Mouse (Mus musculus) embryonic facial prominence, embryonic 14.5 days (tissue): ENCODE data around the gene Rbm25. TPM values are rescaled to one million over a fixed set of nuclear protein-coding genes. Genes with fewer than 3 reads are reported as not detected.

ENCODE experiments used
- ATAC-seq: fragments of 200-750 bp; cut with Nextera tagmentation; 2 replicates; pipeline ENCODE4 v1.8.0; 2017; ENCODE audit warnings: low read depth, moderate number of reproducible peaks, moderate TSS enrichment
- DNase-seq: peaks from one replicate; pipeline ENCODE4 v3.0.0-alpha.2; 2015; ENCODE audit warnings: low spot score
- H3K27ac ChIP-seq: fragments of 300-500 bp; sonication (generic); replicated peaks from 2 replicates; pipeline ENCODE4 v1.5.1; 2014; ENCODE audit warnings: low read depth, mild to moderate bottlenecking, low read length, moderate library complexity
- H3K27me3 ChIP-seq: fragments of 300-500 bp; sonication (generic); replicated peaks from 2 replicates; pipeline ENCODE4 v1.6.1; 2014; ENCODE audit warnings: low read length; ENCODE audit not compliant: control insufficient read depth, insufficient read depth
- H3K36me3 ChIP-seq: fragments of 300-500 bp; sonication (generic); 2 replicates; pipeline ENCODE4 v1.6.1; 2014; ENCODE audit warnings: low read length, mixed read lengths; ENCODE audit not compliant: control insufficient read depth, insufficient read depth
- H3K4me1 ChIP-seq: fragments of 300-500 bp; sonication (generic); 2 replicates; pipeline ENCODE4 v1.6.1; 2014; ENCODE audit warnings: antibody characterized with exemption, low read length; ENCODE audit not compliant: control insufficient read depth, insufficient read depth
- H3K4me2 ChIP-seq: fragments of 300-500 bp; sonication (generic); 2 replicates; pipeline ENCODE4 v1.6.1; 2014; ENCODE audit warnings: low read depth, mild to moderate bottlenecking, low read length, moderate library complexity, mixed read lengths
- H3K4me3 ChIP-seq: fragments of 300-500 bp; sonication (generic); 2 replicates; pipeline ENCODE4 v1.5.1; 2014; ENCODE audit warnings: low read depth, mild to moderate bottlenecking, low read length
- H3K9ac ChIP-seq: fragments of 300-500 bp; sonication (generic); 2 replicates; pipeline ENCODE4 v1.6.1; 2014; ENCODE audit warnings: low read depth, mild to moderate bottlenecking, low read length, moderate library complexity, mixed read lengths
- H3K9me3 ChIP-seq: fragments of 300-500 bp; sonication (generic); 2 replicates; pipeline ENCODE4 v1.6.1; 2016; ENCODE audit warnings: low read length; ENCODE audit not compliant: control insufficient read depth
- WGBS: fragments of 180-500 bp; shearing (Covaris S2); extraction: QIAGEN DNeasy Blood & Tissue Kit; methylation state at CpG from one replicate; pipeline ENCODE4 v1.1.7; 2014; 5-methylcytosine and 5-hydroxymethylcytosine counted together
- polyA plus RNA-seq: library from polyadenylated mRNA; unstranded; fragments of >200 nt; fragmentation: Nextera tagmentation; extraction: Ambion mirVana; gene quantifications from 2 replicates; pipeline ENCODE4 v1.2.1, GENCODE M21; 2014

The Rbm25 gene
- polyA plus RNA-seq, 1 experiment from 2014 or later = 181 TPM

GRCm38 (mm10) chr12:83631743-83632679, 975 bp downstream of the Rbm25 start:
- DNase-seq (peak; percentile 99), ATAC-seq (peak; percentile 100)
- Histone ChIP-seq H3K27ac (peak overlapping the region; percentile 94), H3K9me3 (no peaks in the 10 kb centered on the region), H3K4me2 (peak overlapping the region; percentile 79), H3K4me1 (peaks cover 7% of the 10 kb centered on the region; the same call in 1 of the 2 replicates), H3K9ac (peak overlapping the region; percentile 98), H3K27me3 (no peaks in the 10 kb centered on the region), H3K36me3 (peaks cover 20% of the 10 kb centered on the region), H3K4me3 (peak overlapping the region; percentile 99)
- WGBS = 1% methylated on average over 45 of the region's 68 CpGs

GRCm38 (mm10) chr12:83632680-83633025, 1.6 kb downstream of the Rbm25 start:
- WGBS = 0% methylated on average over 20 of the region's 20 CpGs
- DNase-seq (peak; percentile 48), ATAC-seq (peak; percentile 34)
- peak overlapping the region; percentile 79 for H3K4me2 ChIP-seq
- H3K36me3 ChIP-seq = peaks cover 27% of the 10 kb centered on the region
- H3K4me3 ChIP-seq = peak overlapping the region; percentile 99
- H3K27ac ChIP-seq = peak overlapping the region; percentile 94
- peaks cover 7% of the 10 kb centered on the region; the same call in 1 of the 2 replicates for H3K4me1 ChIP-seq
- H3K9me3 ChIP-seq = no peaks in the 10 kb centered on the region
- H3K27me3 ChIP-seq = no peaks in the 10 kb centered on the region
- H3K9ac ChIP-seq = peak overlapping the region; percentile 98

GRCm38 (mm10) chr12:83633807-83634206, 2.8 kb downstream of the Rbm25 start:
- H3K9me3 ChIP-seq = no peaks in the 10 kb centered on the region
- H3K4me3 ChIP-seq = peak overlapping the region; percentile 99
- no peak overlapping the region for H3K9ac ChIP-seq
- 34% methylated on average over 2 of the region's 2 CpGs for WGBS
- no peaks in the 10 kb centered on the region for H3K27me3 ChIP-seq
- ATAC-seq (no peak), DNase-seq (no peak)
- peak overlapping the region; percentile 79 for H3K4me2 ChIP-seq
- peaks cover 34% of the 10 kb centered on the region for H3K36me3 ChIP-seq
- H3K4me1 ChIP-seq = peaks cover 7% of the 10 kb centered on the region; the same call in 1 of the 2 replicates
- H3K27ac ChIP-seq = no peak overlapping the region

GRCm38 (mm10) chr12:83641233-83641632, 10.2 kb downstream of the Rbm25 start:
- Histone ChIP-seq H3K4me2 (no peak overlapping the region), H3K4me3 (no peak overlapping the region), H3K9ac (no peak overlapping the region), H3K27ac (no peak overlapping the region), H3K27me3 (no peaks in the 10 kb centered on the region), H3K36me3 (peaks cover 74% of the 10 kb centered on the region), H3K4me1 (no peaks in the 10 kb centered on the region), H3K9me3 (no peaks in the 10 kb centered on the region)
- DNase-seq = no peak
- ATAC-seq = no peak
- 82% methylated on average over 2 of the region's 2 CpGs for WGBS

- 82% methylated on average over 1 of the region's 1 CpGs for WGBS
- DNase-seq (no peak), ATAC-seq (no peak)
- no peaks in the 10 kb centered on the region for H3K9me3 ChIP-seq
- H3K27me3 ChIP-seq = no peaks in the 10 kb centered on the region
- peaks cover 73% of the 10 kb centered on the region for H3K36me3 ChIP-seq
- no peak overlapping the region for H3K9ac ChIP-seq
- no peaks in the 10 kb centered on the region for H3K4me1 ChIP-seq
- no peak overlapping the region for H3K27ac ChIP-seq
- no peak overlapping the region for H3K4me2 ChIP-seq
- no peak overlapping the region for H3K4me3 ChIP-seq
These were observed 12.1 kb downstream of the Rbm25 start for GRCm38 (mm10) chr12:83643116-83643515.

- Histone ChIP-seq H3K4me2 (no peak overlapping the region), H3K36me3 (peaks cover 78% of the 10 kb centered on the region), H3K9me3 (no peaks in the 10 kb centered on the region), H3K4me1 (no peaks in the 10 kb centered on the region), H3K27me3 (no peaks in the 10 kb centered on the region), H3K4me3 (no peak overlapping the region), H3K9ac (no peak overlapping the region), H3K27ac (no peak overlapping the region)
- ATAC-seq (no peak), DNase-seq (no peak)
- 92% methylated on average over 3 of the region's 3 CpGs for whole genome bisulfite sequencing
These were observed 19.3 kb downstream of the Rbm25 start for GRCm38 (mm10) chr12:83650346-83650745.

GRCm38 (mm10) chr12:83651414-83651813, 20.4 kb downstream of the Rbm25 start:
- H3K4me1 ChIP-seq = no peaks in the 10 kb centered on the region
- no peak for DNase-seq
- H3K27me3 ChIP-seq = no peaks in the 10 kb centered on the region
- H3K9ac ChIP-seq = no peak overlapping the region
- H3K9me3 ChIP-seq = no peaks in the 10 kb centered on the region
- no peak overlapping the region for H3K27ac ChIP-seq
- H3K36me3 ChIP-seq = peaks cover 81% of the 10 kb centered on the region
- H3K4me3 ChIP-seq = no peak overlapping the region
- ATAC-seq = no peak
- no peak overlapping the region for H3K4me2 ChIP-seq

- Histone ChIP-seq H3K9me3 (no peaks in the 10 kb centered on the region), H3K27me3 (no peaks in the 10 kb centered on the region), H3K27ac (no peak overlapping the region), H3K4me1 (peaks cover 10% of the 10 kb centered on the region), H3K4me2 (no peak overlapping the region), H3K36me3 (peaks cover 25% of the 10 kb centered on the region), H3K4me3 (no peak overlapping the region), H3K9ac (no peak overlapping the region)
- 94% methylated on average over 1 of the region's 1 CpGs for WGBS
- no peak for ATAC-seq
- DNase-seq = no peak
These were observed 54.4 kb downstream of the Rbm25 start for GRCm38 (mm10) chr12:83685466-83685865.
